Mouse (Mus musculus) limb, embryonic 10.5 days (tissue): ENCODE data around the gene 1810010D01Rik. TPM values are rescaled to one million over a fixed set of nuclear protein-coding genes. Genes with fewer than 3 reads are reported as not detected.

Source experiments
- DNase-seq: peaks from one replicate; pipeline ENCODE4 v3.0.0-alpha.2; 2017; ENCODE audit warnings: low spot score
- H3K27ac ChIP-seq: fragments of 300-500 bp; sonication (generic); 2 replicates; pipeline ENCODE4 v1.5.1; 2016; ENCODE audit warnings: mild to moderate bottlenecking
- H3K27me3 ChIP-seq: fragments of 300-500 bp; sonication (generic); 2 replicates; pipeline ENCODE4 v1.6.1; 2016; ENCODE audit warnings: low read depth, mild to moderate bottlenecking; ENCODE audit not compliant: poor library complexity, severe bottlenecking
- H3K36me3 ChIP-seq: fragments of 300-500 bp; sonication (generic); 2 replicates; pipeline ENCODE4 v1.6.1; 2016; ENCODE audit warnings: mild to moderate bottlenecking, moderate library complexity
- H3K4me1 ChIP-seq: fragments of 300-500 bp; sonication (generic); 2 replicates; pipeline ENCODE4 v1.6.1; 2016
- H3K4me3 ChIP-seq: fragments of 300-500 bp; sonication (generic); 2 replicates; pipeline ENCODE4 v1.5.1; 2016; ENCODE audit warnings: mild to moderate bottlenecking, moderate library complexity
- H3K9me3 ChIP-seq: fragments of 300-500 bp; sonication (generic); replicated peaks from 2 replicates; pipeline ENCODE4 v1.6.1; 2016; ENCODE audit warnings: mild to moderate bottlenecking
- WGBS: fragments of 180-500 bp; shearing (Covaris S2); methylation state at CpG from one replicate; pipeline ENCODE4 v1.1.7; 2016; 5-methylcytosine and 5-hydroxymethylcytosine counted together
- polyA plus RNA-seq: library from polyadenylated mRNA; unstranded; fragments of >200 nt; fragmentation: Nextera tagmentation; extraction: Ambion mirVana; gene quantifications from 2 replicates; pipeline ENCODE4 v1.2.1, GENCODE M21; 2016

Gene 1810010D01Rik
- polyA plus RNA-seq, 1 experiment from 2014 or later: 0.33 TPM

- Histone ChIP-seq H3K36me3 (no peaks in the 10 kb centered on the region), H3K4me3 (peak overlapping the region; percentile 37), H3K9me3 (no peaks in the 10 kb centered on the region), H3K4me1 (peaks cover 45% of the 10 kb centered on the region), H3K27me3 (no peaks in the 10 kb centered on the region), H3K27ac (peak overlapping the region; percentile 98)
- DNase-seq: peak; percentile 41
- 76% methylated on average over 6 of the region's 6 CpGs for WGBS
Measured at GRCm38 (mm10) chr7:145206801-145207200, 1.1 kb downstream of the 1810010D01Rik start.

- peak; percentile 86 for DNase-seq
- no peaks in the 10 kb centered on the region; the same call in 1 of the 2 replicates for H3K9me3 ChIP-seq
- WGBS: 2% methylated on average over 34 of the region's 34 CpGs
- H3K27ac ChIP-seq: peak overlapping the region; percentile 98
- H3K36me3 ChIP-seq: no peaks in the 10 kb centered on the region
- H3K4me1 ChIP-seq: peaks cover 40% of the 10 kb centered on the region
- peak overlapping the region; percentile 37 for H3K4me3 ChIP-seq
- H3K27me3 ChIP-seq: no peaks in the 10 kb centered on the region
Measured at GRCm38 (mm10) chr7:145206056-145206610, 1.8 kb downstream of the 1810010D01Rik start.

- WGBS: 88% methylated on average over 4 of the region's 4 CpGs
- Histone ChIP-seq H3K9me3 (no peaks in the 10 kb centered on the region; the same call in 1 of the 2 replicates), H3K36me3 (no peaks in the 10 kb centered on the region), H3K27me3 (no peaks in the 10 kb centered on the region), H3K4me3 (peak overlapping the region; percentile 37), H3K4me1 (peaks cover 33% of the 10 kb centered on the region), H3K27ac (peak overlapping the region; percentile 98)
- no peak for DNase-seq
Measured at GRCm38 (mm10) chr7:145205363-145205902, 2.5 kb downstream of the 1810010D01Rik start.

GRCm38 (mm10) chr7:145199711-145200110 is 8.2 kb downstream of the 1810010D01Rik start:
- Histone ChIP-seq H3K4me3 (no peak overlapping the region), H3K36me3 (no peaks in the 10 kb centered on the region), H3K9me3 (no peaks in the 10 kb centered on the region; the same call in 1 of the 2 replicates), H3K27ac (no peak overlapping the region), H3K4me1 (peaks cover 31% of the 10 kb centered on the region), H3K27me3 (no peaks in the 10 kb centered on the region)
- DNase-seq: no peak
- WGBS: 70% methylated on average over 2 of the region's 2 CpGs

GRCm38 (mm10) chr7:145198223-145198714 is 9.7 kb downstream of the 1810010D01Rik start:
- H3K4me1 ChIP-seq: peaks cover 41% of the 10 kb centered on the region

GRCm38 (mm10) chr7:145197711-145198110 is 10.2 kb downstream of the 1810010D01Rik start:
- no peak for DNase-seq
- no peaks in the 10 kb centered on the region; the same call in 1 of the 2 replicates for H3K27me3 ChIP-seq
- 46% methylated on average over 3 of the region's 3 CpGs for WGBS
- no peak overlapping the region for H3K4me3 ChIP-seq
- no peaks in the 10 kb centered on the region; the same call in 1 of the 2 replicates for H3K9me3 ChIP-seq
- H3K4me1 ChIP-seq: peaks cover 41% of the 10 kb centered on the region
- H3K36me3 ChIP-seq: no peaks in the 10 kb centered on the region
- H3K27ac ChIP-seq: peak overlapping the region; percentile 61

More at GRCm38 (mm10) chr7:145198223-145198714, 9.7 kb downstream of the 1810010D01Rik start:
- peak overlapping the region; percentile 61 for H3K27ac ChIP-seq
- 65% methylated on average over 4 of the region's 4 CpGs for WGBS
- DNase-seq: no peak
- no peaks in the 10 kb centered on the region for H3K36me3 ChIP-seq
- no peaks in the 10 kb centered on the region; the same call in 1 of the 2 replicates for H3K9me3 ChIP-seq
- H3K27me3 ChIP-seq: no peaks in the 10 kb centered on the region; the same call in 1 of the 2 replicates
- no peak overlapping the region for H3K4me3 ChIP-seq

- H3K27ac ChIP-seq: 0 out of 2 replicates have a peak overlapping the region, but pooled peaks have one; percentile 19
- no peak for DNase-seq
- no peak overlapping the region for H3K4me3 ChIP-seq
- 83% methylated on average over 3 of the region's 3 CpGs for WGBS
- no peaks in the 10 kb centered on the region; the same call in 1 of the 2 replicates for H3K27me3 ChIP-seq
- peaks cover 41% of the 10 kb centered on the region for H3K4me1 ChIP-seq
- H3K36me3 ChIP-seq: no peaks in the 10 kb centered on the region
- no peaks in the 10 kb centered on the region; the same call in 1 of the 2 replicates for H3K9me3 ChIP-seq
Measured at GRCm38 (mm10) chr7:145197042-145197441, 10.9 kb downstream of the 1810010D01Rik start.

- H3K27ac ChIP-seq: peak overlapping the region; percentile 2; the same call in 1 of the 2 replicates
- 82% methylated on average over 6 of the region's 6 CpGs for WGBS
Measured at GRCm38 (mm10) chr7:145196340-145196739, 11.6 kb downstream of the 1810010D01Rik start.

GRCm38 (mm10) chr7:145195186-145195927 is 12.6 kb downstream of the 1810010D01Rik start:
- peak overlapping the region; percentile 61; the same call in 1 of the 2 replicates for H3K27ac ChIP-seq
- H3K9me3 ChIP-seq: no peaks in the 10 kb centered on the region
- H3K4me1 ChIP-seq: peaks cover 41% of the 10 kb centered on the region
- WGBS: 57% methylated on average over 5 of the region's 5 CpGs
- no peak overlapping the region for H3K4me3 ChIP-seq
- no peak for DNase-seq
- H3K27me3 ChIP-seq: no peaks in the 10 kb centered on the region; the same call in 1 of the 2 replicates
- H3K36me3 ChIP-seq: no peaks in the 10 kb centered on the region

More at GRCm38 (mm10) chr7:145196340-145196739, 11.6 kb downstream of the 1810010D01Rik start:
- Histone ChIP-seq H3K36me3 (no peaks in the 10 kb centered on the region), H3K4me1 (peaks cover 41% of the 10 kb centered on the region), H3K27me3 (no peaks in the 10 kb centered on the region; the same call in 1 of the 2 replicates), H3K9me3 (no peaks in the 10 kb centered on the region; the same call in 1 of the 2 replicates), H3K4me3 (no peak overlapping the region)
- no peak for DNase-seq

GRCm38 (mm10) chr7:145194455-145195161 is 13.3 kb downstream of the 1810010D01Rik start:
- H3K27me3 ChIP-seq: no peaks in the 10 kb centered on the region; the same call in 1 of the 2 replicates
- WGBS: 78% methylated on average over 3 of the region's 3 CpGs
- H3K4me3 ChIP-seq: no peak overlapping the region
- no peak for DNase-seq
- peak overlapping the region; percentile 61; the same call in 1 of the 2 replicates for H3K27ac ChIP-seq
- H3K36me3 ChIP-seq: no peaks in the 10 kb centered on the region
- peaks cover 38% of the 10 kb centered on the region for H3K4me1 ChIP-seq
- H3K9me3 ChIP-seq: no peaks in the 10 kb centered on the region

GRCm38 (mm10) chr7:145192836-145193235 is 15.1 kb downstream of the 1810010D01Rik start:
- no peak overlapping the region for H3K4me3 ChIP-seq
- H3K27ac ChIP-seq: no peak overlapping the region
- WGBS: 83% methylated on average over 6 of the region's 6 CpGs
- peaks cover 34% of the 10 kb centered on the region for H3K4me1 ChIP-seq
- no peaks in the 10 kb centered on the region for H3K9me3 ChIP-seq
- no peak for DNase-seq
- H3K27me3 ChIP-seq: no peaks in the 10 kb centered on the region; the same call in 1 of the 2 replicates
- no peaks in the 10 kb centered on the region for H3K36me3 ChIP-seq

- Histone ChIP-seq H3K36me3 (no peaks in the 10 kb centered on the region), H3K4me3 (no peak overlapping the region), H3K9me3 (no peaks in the 10 kb centered on the region), H3K27ac (no peak overlapping the region; the same call in 1 of the 2 replicates), H3K27me3 (no peaks in the 10 kb centered on the region; the same call in 1 of the 2 replicates), H3K4me1 (peaks cover 22% of the 10 kb centered on the region)
- DNase-seq: no peak
Measured at GRCm38 (mm10) chr7:145190520-145190919, 17.4 kb downstream of the 1810010D01Rik start.
